Mouse (Mus musculus): ENCODE data around the gene Bcar1.

The Bcar1 gene

GRCm38 (mm10) chr8:111743792-111744696 lies at the start of gene Bcar1:
TSS of gene Bcar1 (minus strand) at chr8:111743809.
- peak; percentile 71 for DNase-seq (ENCODE audit: low read depth, low spot score)

DNA sequence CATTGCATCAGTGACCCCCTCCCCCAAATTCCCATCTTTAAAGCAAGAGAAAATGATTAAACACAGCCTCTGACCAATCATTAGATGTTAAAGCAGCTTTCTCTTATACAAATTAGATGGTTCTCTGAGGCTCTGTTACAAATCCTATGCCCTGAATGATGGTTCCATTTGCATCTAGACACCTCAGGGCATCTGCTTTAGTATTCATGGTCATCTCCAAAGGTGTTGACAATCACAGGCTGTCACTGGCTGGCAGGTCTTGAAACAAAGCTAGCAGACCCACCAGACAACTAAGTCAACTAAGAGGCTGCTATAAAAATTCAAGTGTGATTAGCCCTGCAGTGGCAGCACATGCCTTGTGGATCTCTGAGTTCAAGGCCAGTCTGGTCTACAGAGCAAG lies 46.0 kb upstream of the Bcar1 start:
- no peak for DNase-seq (ENCODE audit: low read depth, low spot score)

GRCm38 (mm10) chr8:111789200-111789599 lies 45.6 kb upstream of the Bcar1 start:
- no peak for DNase-seq (ENCODE audit: low read depth, low spot score)

- DNase-seq (ENCODE audit: low read depth, low spot score), result no peak
Measured at GRCm38 (mm10) chr8:111788497-111788896, 44.9 kb upstream of the Bcar1 start.

DNA sequence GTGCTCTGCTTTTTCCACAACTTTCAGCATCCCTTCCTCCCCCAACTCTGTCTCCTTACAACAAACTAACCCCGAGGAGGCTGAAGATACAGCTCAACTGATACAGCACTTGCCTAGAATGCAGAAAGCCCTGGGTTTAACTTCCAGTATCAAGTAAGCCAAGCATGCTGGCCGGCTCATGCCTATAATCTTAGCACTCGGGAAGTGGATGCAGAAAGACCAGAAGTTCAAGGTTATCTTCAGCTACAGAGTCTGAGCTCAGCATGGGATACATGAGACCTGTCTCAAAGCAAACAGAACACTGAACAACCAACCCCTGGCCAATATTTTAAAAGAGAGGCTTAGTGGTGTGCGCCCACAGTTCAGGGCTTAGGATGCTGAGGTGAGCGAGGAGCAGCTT lies 44.5 kb upstream of the Bcar1 start:
- DNase-seq (ENCODE audit: low read depth, low spot score), result no peak

- DNase-seq (ENCODE audit: low read depth, low spot score), result no peak
Measured at GRCm38 (mm10) chr8:111787683-111788082, 44.1 kb upstream of the Bcar1 start.

DNA sequence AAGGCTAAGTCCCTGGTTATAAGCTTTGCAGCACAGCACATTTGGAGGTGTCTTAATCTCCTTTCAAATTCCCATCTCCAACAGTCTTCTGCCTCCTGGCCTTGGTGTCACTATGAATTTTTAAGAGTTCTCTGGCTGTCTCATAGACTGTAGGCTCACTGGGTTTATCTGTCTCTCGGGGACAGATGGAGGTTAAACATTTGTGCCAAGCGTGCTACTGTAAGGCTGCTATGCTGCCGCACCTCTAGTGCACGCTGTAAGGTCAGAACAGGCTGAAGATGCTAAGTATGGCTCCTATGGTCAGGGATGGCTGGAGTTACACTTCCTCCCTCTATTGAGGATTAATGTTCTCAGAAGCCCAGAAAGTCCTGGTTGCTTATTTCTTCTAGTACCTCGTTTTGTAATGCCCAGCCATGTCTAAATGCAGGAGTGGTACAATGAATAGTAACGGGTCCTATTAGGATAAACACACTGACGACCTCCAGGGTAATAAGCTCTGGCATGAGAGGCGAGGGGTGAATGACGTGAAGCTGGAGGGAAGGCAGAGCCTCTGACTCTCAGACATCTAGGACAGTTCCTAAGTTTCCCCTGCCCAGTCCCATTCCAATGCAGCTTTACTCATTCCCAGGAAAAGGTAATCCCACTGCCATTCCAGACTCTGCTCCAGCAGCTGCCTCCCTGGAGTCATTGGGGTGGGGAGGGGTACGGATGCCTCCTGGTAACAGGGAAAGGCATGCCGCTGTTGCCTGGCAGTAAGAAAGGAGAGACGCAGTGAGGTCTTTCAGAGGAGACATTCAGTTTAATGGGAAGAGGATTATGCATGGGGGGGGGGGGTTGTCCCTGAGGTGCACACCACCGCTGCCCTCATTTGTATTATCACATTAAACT lies 43.3 kb upstream of the Bcar1 start:
- no peak for DNase-seq (ENCODE audit: low read depth, low spot score)

DNA sequence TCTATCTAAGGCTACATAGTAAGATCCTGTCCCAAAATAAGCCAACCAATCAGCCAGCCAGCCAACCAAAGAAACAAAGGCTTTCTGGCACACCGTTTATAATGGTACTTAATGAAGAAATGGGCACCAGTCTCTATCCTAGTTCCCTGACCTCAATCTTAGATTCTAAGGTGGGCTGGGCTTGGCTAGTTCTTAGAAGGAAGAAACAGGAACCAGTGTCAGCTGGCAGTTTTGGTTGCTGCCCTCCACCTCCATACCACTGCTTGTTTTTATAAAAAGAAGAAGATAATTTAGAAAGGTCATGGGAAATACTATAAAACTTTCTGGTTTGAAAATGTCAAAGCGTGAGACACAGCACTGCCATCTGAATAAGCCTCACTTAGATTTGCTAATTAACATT lies 42.5 kb upstream of the Bcar1 start:
- no peak for DNase-seq (ENCODE audit: low read depth, low spot score)

DNA sequence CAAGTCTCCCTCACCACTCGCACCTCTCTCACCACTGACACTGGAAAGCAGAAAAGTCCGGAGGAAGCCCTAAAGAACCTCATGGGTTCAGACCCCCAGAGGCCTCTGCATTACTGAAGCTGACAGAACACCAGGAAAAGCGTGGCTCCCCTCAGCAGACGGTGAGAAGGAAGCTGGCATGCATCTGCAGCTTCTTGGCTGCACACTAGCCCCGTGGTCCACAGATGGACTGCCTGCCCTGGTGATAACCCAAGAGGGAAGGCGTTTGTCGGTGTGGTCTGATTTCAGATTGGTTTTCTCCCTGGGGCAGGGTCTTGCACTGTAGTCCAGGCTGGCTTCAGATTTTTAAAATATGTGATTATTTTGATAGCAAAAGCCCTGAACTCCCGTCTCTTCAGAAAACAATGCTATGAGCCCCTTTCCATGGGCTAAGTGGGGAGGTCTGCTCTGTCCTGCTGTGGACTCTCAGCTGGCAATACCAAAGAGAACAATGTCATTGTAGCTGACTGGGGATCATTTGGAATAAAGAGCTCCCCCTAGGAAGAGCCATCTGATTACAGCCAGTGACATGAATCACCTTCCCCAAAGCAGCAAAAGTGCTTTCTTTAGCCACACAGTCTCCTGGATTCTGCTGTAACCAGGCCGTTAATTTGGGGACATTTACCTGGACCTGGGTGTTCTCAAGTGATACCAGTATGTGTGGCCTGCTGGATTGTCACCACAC lies 39.2 kb upstream of the Bcar1 start:
- DNase-seq (ENCODE audit: low read depth, low spot score), result no peak

DNA sequence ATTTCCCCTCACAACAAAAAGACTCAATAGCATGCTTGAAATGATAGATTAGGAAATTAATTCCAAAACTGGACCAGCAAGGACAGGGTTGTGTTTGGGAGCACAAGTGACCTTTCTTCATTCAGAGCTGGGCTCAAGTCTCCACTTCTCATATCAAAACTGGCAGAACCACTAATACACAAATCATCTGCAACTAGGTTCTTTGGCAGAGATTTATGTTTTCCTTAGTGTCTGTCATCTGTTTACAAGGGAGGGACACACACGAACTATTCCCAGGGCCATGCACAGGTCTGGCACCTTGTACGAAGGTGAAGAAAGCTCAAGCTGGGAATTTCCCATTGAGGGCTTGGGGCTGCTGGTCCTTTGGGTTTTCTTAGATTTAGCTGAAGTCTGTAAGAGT lies 38.6 kb upstream of the Bcar1 start:
- DNase-seq (ENCODE audit: low read depth, low spot score), result no peak

- DNase-seq (ENCODE audit: low read depth, low spot score), result no peak
Measured at GRCm38 (mm10) chr8:111780697-111781424, 37.3 kb upstream of the Bcar1 start.

GRCm38 (mm10) chr8:111779690-111780089 lies 36.1 kb upstream of the Bcar1 start:
- DNase-seq (ENCODE audit: low read depth, low spot score), result no peak

- DNase-seq (ENCODE audit: low read depth, low spot score), result no peak
Measured at GRCm38 (mm10) chr8:111778801-111779200, 35.2 kb upstream of the Bcar1 start.

- DNase-seq (ENCODE audit: low read depth, low spot score), result no peak
Measured at GRCm38 (mm10) chr8:111776492-111776891, 32.9 kb upstream of the Bcar1 start.

DNA sequence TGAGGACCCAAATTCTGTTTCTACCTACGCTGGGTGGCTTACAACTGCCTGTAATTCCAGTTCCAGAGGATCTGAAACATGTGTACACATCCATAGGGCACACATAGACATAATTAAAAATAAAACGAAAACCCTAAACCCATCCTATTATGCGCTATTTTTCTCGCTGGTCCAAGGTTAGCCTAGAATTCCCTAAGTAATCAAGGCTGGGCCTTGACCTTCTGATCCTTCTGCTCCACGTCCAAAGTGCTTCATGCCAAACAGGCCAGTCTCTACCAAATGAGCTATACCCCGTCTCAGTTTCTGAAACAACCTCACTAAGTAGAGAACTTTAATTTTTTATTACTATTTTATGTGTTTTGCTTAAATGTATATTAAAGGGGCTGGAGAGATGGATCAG lies 32.2 kb upstream of the Bcar1 start:
- DNase-seq (ENCODE audit: low read depth, low spot score), result no peak

- DNase-seq (ENCODE audit: low read depth, low spot score), result no peak
Measured at GRCm38 (mm10) chr8:111773476-111773875, 29.9 kb upstream of the Bcar1 start.

- DNase-seq (ENCODE audit: low read depth, low spot score), result no peak
Measured at GRCm38 (mm10) chr8:111773057-111773456, 29.4 kb upstream of the Bcar1 start.

DNA sequence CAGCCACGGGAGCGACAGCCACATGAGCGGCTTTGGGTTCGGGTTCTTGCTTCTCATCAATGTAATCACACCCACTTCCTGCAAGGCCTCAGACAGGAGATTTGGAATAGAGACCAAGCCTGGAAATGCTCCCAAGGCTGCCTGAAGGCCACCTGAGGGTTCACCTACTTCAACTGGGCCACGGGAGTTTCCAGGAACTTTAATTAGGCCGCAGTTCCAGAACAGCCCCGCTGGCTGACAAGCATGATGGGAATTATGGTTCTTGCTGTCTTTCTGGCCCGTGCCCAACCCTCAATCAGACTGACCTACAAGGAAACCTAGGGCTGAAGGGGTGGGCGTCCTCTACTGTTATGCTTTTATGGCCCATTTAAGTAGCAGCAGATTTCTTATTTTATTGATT lies 28.5 kb upstream of the Bcar1 start:
- DNase-seq (ENCODE audit: low read depth, low spot score), result no peak

DNA sequence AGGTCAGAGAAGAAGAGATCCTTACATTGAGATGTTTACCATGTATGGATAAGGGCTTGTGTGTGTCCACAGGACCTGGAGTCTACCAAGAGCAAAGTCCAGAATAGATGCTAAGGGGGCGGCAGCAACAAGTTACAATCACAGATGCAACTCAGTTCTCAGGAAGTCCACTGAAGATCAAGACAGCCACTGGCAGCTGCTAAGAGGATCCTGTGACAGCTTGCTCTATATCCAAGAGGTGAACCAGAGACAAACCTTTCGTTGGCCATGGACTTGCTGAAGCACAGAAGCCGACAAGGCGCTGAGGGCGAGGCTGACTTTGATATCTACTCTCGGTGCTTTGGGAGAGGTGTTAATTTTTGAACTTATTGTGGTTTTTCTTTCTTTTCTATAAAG lies 28.0 kb upstream of the Bcar1 start:
- no peak for DNase-seq (ENCODE audit: low read depth, low spot score)

DNA sequence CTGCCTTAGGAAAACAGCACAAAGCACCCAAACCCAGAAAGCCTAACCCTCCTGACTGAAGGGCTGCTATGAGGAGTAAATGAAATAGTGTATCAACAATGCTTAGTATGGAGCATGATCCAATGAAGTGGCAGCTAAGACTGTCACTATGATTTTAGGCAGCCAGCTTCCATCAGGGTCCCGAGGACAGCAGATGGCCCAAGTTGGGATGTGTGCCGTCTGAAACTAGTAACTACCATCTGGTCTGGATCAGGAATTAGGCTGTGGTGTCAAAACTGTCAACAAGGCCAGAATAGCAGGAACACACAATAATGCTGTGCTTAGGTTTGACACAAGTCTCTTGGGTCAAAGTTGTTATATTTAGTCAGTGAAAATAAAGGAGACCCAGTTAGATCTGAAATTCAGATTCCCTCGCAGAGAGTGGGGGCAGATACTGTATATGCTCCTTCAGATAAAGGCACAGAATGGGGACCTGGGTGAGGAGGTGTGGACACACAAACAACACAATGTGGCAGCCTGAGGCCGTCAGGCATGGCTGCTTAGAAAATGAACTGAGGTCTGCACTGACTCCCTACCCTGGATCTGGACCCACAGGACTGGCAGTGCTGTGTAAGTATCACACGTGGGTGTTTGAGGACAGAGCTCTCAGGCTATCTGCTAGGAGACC lies 27.5 kb upstream of the Bcar1 start:
- no peak for DNase-seq (ENCODE audit: low read depth, low spot score)
